ENCODE assay signal across 8 mouse cellular contexts in the genomic region with DNA sequence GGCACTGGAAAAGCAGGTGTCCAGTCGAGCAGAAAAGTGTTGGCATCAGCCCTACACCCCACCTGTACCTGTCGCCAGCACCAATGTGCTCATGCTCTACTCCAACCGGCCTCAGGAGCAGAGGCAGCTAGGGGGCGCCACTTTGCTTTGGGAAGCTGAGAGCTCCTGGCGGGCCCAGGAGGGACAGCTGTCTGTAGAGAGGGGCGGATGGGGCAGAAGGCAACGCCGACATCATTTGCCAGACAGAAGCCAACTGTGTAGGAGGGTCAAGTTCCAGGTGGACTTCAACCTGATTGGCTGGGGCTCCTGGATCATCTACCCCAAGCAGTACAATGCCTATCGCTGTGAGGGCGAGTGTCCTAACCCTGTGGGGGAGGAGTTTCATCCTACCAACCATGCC. TPM values are rescaled to one million over a fixed set of nuclear protein-coding genes. Genes with fewer than 3 reads are reported as not detected.
DNase-seq lines count a peak whose midpoint lies in the region; ATAC-seq and TF ChIP-seq lines count a peak whose summit lies in the region.
"Had no signal": no experiment of that assay in that cellular context is flagged by ENCODE, and none has a peak within 500 bp of the region (broad histone marks: within the 10 kb centered on the region; RNA-seq: fewer than 3 reads in every experiment).

No protein-coding gene starts in this region.

- peaks cover 7% of the 10 kb centered on the region for H3K4me1 ChIP-seq in liver, embryonic 11.5 days (replicated peaks; ENCODE audit: control insufficient read depth, insufficient read depth, low read length)
- H3K4me1 ChIP-seq in bone marrow macrophage, adult 2 months (ENCODE audit: control insufficient read depth, insufficient read depth, low read length), result peaks cover 18% of the 10 kb centered on the region
- H3K4me1 ChIP-seq in stomach, postnatal 0 days (replicated peaks; ENCODE audit: control insufficient read depth, insufficient read depth), result peaks cover 4% of the 10 kb centered on the region

- H3K9me3 ChIP-seq in liver, embryonic 11.5 days (ENCODE audit: control insufficient read depth, low read length), result no peaks in the 10 kb centered on the region
- H3K9me3 ChIP-seq in stomach, postnatal 0 days (ENCODE audit: control insufficient read depth, low read length), result no peaks in the 10 kb centered on the region
- H3K9me3 ChIP-seq: midbrain, embryonic 12.5 days had no signal

- 61% methylated on average over 10 of the region's 10 CpGs for WGBS in liver, embryonic 11.5 days
- WGBS in stomach, postnatal 0 days, result 67% methylated on average over 10 of the region's 10 CpGs

- no peak overlapping the region for H3K4me2 ChIP-seq in liver, embryonic 11.5 days
- H3K4me2 ChIP-seq in stomach, postnatal 0 days (replicated peaks; ENCODE audit: low read depth), result no peak overlapping the region
- H3K4me2 ChIP-seq: midbrain, embryonic 12.5 days had no signal

- TF ChIP-seq POLR2A in bone marrow macrophage, adult 2 months (IDR thresholded peaks at IDR 0.05; ENCODE audit: borderline replicate concordance, low read depth, low read length), result no peak

- ATAC-seq in liver, embryonic 11.5 days (replicated peaks; ENCODE audit: low FRiP score), result no peak
- 0 out of 2 replicates have a peak, but pooled peaks have one; percentile 17 for ATAC-seq in stomach, postnatal 0 days (ENCODE audit: low FRiP score, low TSS enrichment)

- no peak overlapping the region for H3K9ac ChIP-seq in liver, embryonic 11.5 days (ENCODE audit: low read depth, low read length)
- no peak overlapping the region for H3K9ac ChIP-seq in stomach, postnatal 0 days (ENCODE audit: low read length)
- H3K9ac ChIP-seq: midbrain, embryonic 12.5 days had no signal

- no peak overlapping the region for H3K4me3 ChIP-seq in liver, embryonic 11.5 days (ENCODE audit: low read depth, low read length)
- no peak overlapping the region for H3K4me3 ChIP-seq in bone marrow macrophage, adult 2 months (ENCODE audit: insufficient read depth, low read length)
- H3K4me3 ChIP-seq in stomach, postnatal 0 days (ENCODE audit: low read depth, low read length), result no peak overlapping the region
- H3K4me3 ChIP-seq: midbrain, embryonic 12.5 days had no signal

- peak; percentile 64 for DNase-seq in liver
- no peak for DNase-seq in liver, embryonic 11.5 days (ENCODE audit: low spot score)
- peak; percentile 72 to 75 for DNase-seq in kidney, postnatal 4 days
- peak; percentile 50 for DNase-seq in stomach, postnatal 0 days (ENCODE audit: low spot score)
- DNase-seq in right cerebral cortex, postnatal 36 days (ENCODE audit: low spot score in 2 of 2), result no peak
- no peak for DNase-seq in layer of hippocampus, adult 9-10 months (ENCODE audit: low spot score)

- no peak for TF ChIP-seq EP300 in stomach, postnatal 0 days (optimal IDR thresholded peaks at IDR 0.05)

- H3K27me3 ChIP-seq in liver, embryonic 11.5 days (replicated peaks; ENCODE audit: control insufficient read depth, insufficient read depth, low read length), result peaks cover 22% of the 10 kb centered on the region
- H3K27me3 ChIP-seq in stomach, postnatal 0 days (ENCODE audit: control insufficient read depth, insufficient read depth, low read length), result peaks cover 6% of the 10 kb centered on the region; the same call in 1 of the 2 replicates

- peak; percentile 98 for TF ChIP-seq CTCF in bone marrow macrophage, adult 2 months (IDR thresholded peaks at IDR 0.05; ENCODE audit: low read depth, low read length)
- peak; percentile 65 for TF ChIP-seq CTCF in stomach, postnatal 0 days (IDR thresholded peaks at IDR 0.05; ENCODE audit: low read depth)

- no peak overlapping the region for H3K27ac ChIP-seq in liver, embryonic 11.5 days (ENCODE audit: low read depth, low read length)
- no peak overlapping the region for H3K27ac ChIP-seq in bone marrow macrophage, adult 2 months (ENCODE audit: insufficient read depth, low read depth, low read length)
- H3K27ac ChIP-seq in stomach, postnatal 0 days (replicated peaks), result no peak overlapping the region
- H3K27ac ChIP-seq: midbrain, embryonic 12.5 days had no signal

- H3K36me3 ChIP-seq in liver, embryonic 11.5 days (ENCODE audit: control insufficient read depth, insufficient read depth, low read length), result no peaks in the 10 kb centered on the region
- H3K36me3 ChIP-seq in stomach, postnatal 0 days (ENCODE audit: control insufficient read depth, insufficient read depth, low read length), result no peaks in the 10 kb centered on the region
- H3K36me3 ChIP-seq: midbrain, embryonic 12.5 days had no signal

RNA-seq across cellular contexts. Expression of gene Nodal, which starts 5.5 kb away (rescaled TPM):
- 0.84 and 0.86 TPM in 2 replicates for polyA plus RNA-seq in liver, embryonic 11.5 days (2014; fragmentation: Nextera tagmentation; extraction: Ambion mirVana)
- polyA plus RNA-seq in bone marrow macrophage, adult 2 months (2012; ENCODE audit: insufficient read depth, insufficient read length, missing spikeins), result not detected in 2 replicates
- 0.05 TPM in 1 of 2 replicates, not detected in the other for polyA plus RNA-seq in stomach, postnatal 0 days (2015; fragmentation: Nextera tagmentation; extraction: Ambion mirVana)
- polyA plus RNA-seq: midbrain, embryonic 12.5 days had no signal

RNA-seq across cellular contexts. Expression of gene Eif4ebp2, which starts 29.2 kb away (rescaled TPM):
- 27.1 and 33.3 TPM in 2 replicates for polyA plus RNA-seq in liver, embryonic 11.5 days (2014; fragmentation: Nextera tagmentation; extraction: Ambion mirVana)
- polyA plus RNA-seq in bone marrow macrophage, adult 2 months (2012; ENCODE audit: insufficient read depth, insufficient read length, missing spikeins), result 91.9 and 105 TPM in 2 replicates
- 41.5 and 47.7 TPM in 2 replicates for polyA plus RNA-seq in stomach, postnatal 0 days (2015; fragmentation: Nextera tagmentation; extraction: Ambion mirVana)

RNA-seq across cellular contexts. Expression of gene Pald1, which starts 40.0 kb away (rescaled TPM):
- polyA plus RNA-seq in liver, embryonic 11.5 days (2014; fragmentation: Nextera tagmentation; extraction: Ambion mirVana), result 17.0 and 18.4 TPM in 2 replicates
- polyA plus RNA-seq in bone marrow macrophage, adult 2 months (2012; ENCODE audit: insufficient read depth, insufficient read length, missing spikeins), result 5.3 and 5.7 TPM in 2 replicates
- 5.6 and 5.7 TPM in 2 replicates for polyA plus RNA-seq in stomach, postnatal 0 days (2015; fragmentation: Nextera tagmentation; extraction: Ambion mirVana)

RNA-seq across cellular contexts. Expression of gene Lrrc20, which starts 52.3 kb away (rescaled TPM):
- polyA plus RNA-seq in liver, embryonic 11.5 days (2014; fragmentation: Nextera tagmentation; extraction: Ambion mirVana), result 12.0 and 14.1 TPM in 2 replicates
- polyA plus RNA-seq in bone marrow macrophage, adult 2 months (2012; ENCODE audit: insufficient read depth, insufficient read length, missing spikeins), result 12.6 and 13.9 TPM in 2 replicates
- polyA plus RNA-seq in stomach, postnatal 0 days (2015; fragmentation: Nextera tagmentation; extraction: Ambion mirVana), result 6.7 and 7.3 TPM in 2 replicates

Comparison
In these comparisons a context has a peak if more than half of its experiments do, and no peak if none do; other contexts are left out.
1. DNase-seq: peak in liver (single experiment), kidney, postnatal 4 days (2 of 2) and stomach, postnatal 0 days (single experiment); none in liver, embryonic 11.5 days (single experiment), right cerebral cortex, postnatal 36 days (0 of 2) and layer of hippocampus, adult 9-10 months (single experiment).